Mouse (Mus musculus) forebrain, embryonic 10.5 days (tissue): ENCODE measurements around the gene Tha1. TPM values are rescaled to one million over a fixed set of nuclear protein-coding genes. Genes with fewer than 3 reads are reported as not detected.

Experiments used
- DNase-seq: peaks from one replicate; pipeline ENCODE4 v3.0.0-alpha.2; 2017; ENCODE audit warnings: low spot score; ENCODE audit errors: extremely low spot score
- H3K27ac ChIP-seq: fragments of 300-500 bp; sonication (generic); 2 replicates; pipeline ENCODE4 v1.5.1; 2016; ENCODE audit warnings: mild to moderate bottlenecking
- H3K27me3 ChIP-seq: fragments of 300-500 bp; sonication (generic); 2 replicates; pipeline ENCODE4 v1.6.1; 2016; ENCODE audit warnings: mild to moderate bottlenecking; ENCODE audit not compliant: poor library complexity, severe bottlenecking
- H3K36me3 ChIP-seq: fragments of 300-500 bp; sonication (generic); replicated peaks from 2 replicates; pipeline ENCODE4 v1.6.1; 2016; ENCODE audit warnings: mild to moderate bottlenecking, moderate library complexity
- H3K4me1 ChIP-seq: fragments of 300-500 bp; sonication (generic); 2 replicates; pipeline ENCODE4 v1.6.1; 2016
- H3K4me3 ChIP-seq: fragments of 300-500 bp; sonication (generic); 2 replicates; pipeline ENCODE4 v1.5.1; 2016; ENCODE audit warnings: mild to moderate bottlenecking, moderate library complexity
- H3K9me3 ChIP-seq: fragments of 300-500 bp; sonication (generic); 2 replicates; pipeline ENCODE4 v1.6.1; 2016; ENCODE audit warnings: mild to moderate bottlenecking, moderate library complexity
- WGBS: fragments of 180-500 bp; shearing (Covaris S2); methylation state at CpG from one replicate; pipeline ENCODE4 v1.1.7; 2016; 5-methylcytosine and 5-hydroxymethylcytosine counted together
- polyA plus RNA-seq: library from polyadenylated mRNA; unstranded; fragments of >200 nt; fragmentation: Nextera tagmentation; extraction: Ambion mirVana; gene quantifications from 2 replicates; pipeline ENCODE4 v1.2.1, GENCODE M21; 2016

Gene Tha1
- 4.4 and 6.4 TPM in 2 replicates for polyA plus RNA-seq

GRCm38 (mm10) chr11:117872861-117873608 lies at the start of gene Tha1:
Gene Tha1 (minus strand): TSS chr11:117873481.
- H3K27me3 ChIP-seq: peaks cover 60% of the 10 kb centered on the region
- H3K9me3 ChIP-seq: no peaks in the 10 kb centered on the region
- peak within 1 kb of the TSS; percentile 63 for H3K4me3 ChIP-seq
- H3K4me1 ChIP-seq: peaks cover 65% of the 10 kb centered on the region
- peak within 1 kb of the TSS; percentile 88 for H3K27ac ChIP-seq
- DNase-seq: peak; percentile 88
- 2% methylated on average over 51 of the region's 51 CpGs for WGBS
- H3K36me3 ChIP-seq: 0 out of 2 replicates have a peak, but pooled peaks cover 4% of the 10 kb centered on the region

GRCm38 (mm10) chr11:117919211-117919610 lies 45.9 kb upstream of the Tha1 start:
- Histone ChIP-seq H3K27ac (peak overlapping the region; percentile 65), H3K9me3 (peaks cover 11% of the 10 kb centered on the region), H3K36me3 (no peaks in the 10 kb centered on the region), H3K27me3 (peaks cover 15% of the 10 kb centered on the region), H3K4me3 (no peak overlapping the region), H3K4me1 (peaks cover 35% of the 10 kb centered on the region)
- 14% methylated on average over 5 of the region's 5 CpGs for WGBS
- DNase-seq: no peak

DNA sequence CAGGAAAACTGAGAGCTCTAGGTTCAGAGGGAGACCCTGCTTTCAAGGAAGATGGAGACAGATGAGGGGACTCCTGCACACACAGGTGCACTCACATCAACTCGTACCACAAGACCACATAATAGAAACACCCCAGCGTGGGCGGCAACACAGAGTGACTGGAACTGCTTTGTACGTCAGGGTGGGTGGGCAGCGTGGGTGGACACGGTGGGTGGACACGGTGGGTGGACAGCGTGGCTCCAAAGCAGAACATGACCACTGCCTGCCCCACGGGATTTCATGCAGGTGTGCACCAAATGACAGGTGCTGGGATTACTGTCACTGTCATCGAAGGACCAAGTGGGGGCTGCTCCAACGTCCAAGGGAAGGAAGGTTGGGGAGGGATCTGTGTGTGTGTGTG lies 45.3 kb upstream of the Tha1 start:
- H3K27ac ChIP-seq: no peak overlapping the region
- H3K4me3 ChIP-seq: no peak overlapping the region
- WGBS: 82% methylated on average over 11 of the region's 11 CpGs
- H3K36me3 ChIP-seq: no peaks in the 10 kb centered on the region
- H3K4me1 ChIP-seq: peaks cover 40% of the 10 kb centered on the region
- DNase-seq: no peak
- peaks cover 15% of the 10 kb centered on the region for H3K27me3 ChIP-seq
- peaks cover 11% of the 10 kb centered on the region for H3K9me3 ChIP-seq

- H3K9me3 ChIP-seq: peaks cover 11% of the 10 kb centered on the region
- H3K27ac ChIP-seq: no peak overlapping the region
- no peak overlapping the region for H3K4me3 ChIP-seq
- H3K36me3 ChIP-seq: no peaks in the 10 kb centered on the region
- peaks cover 41% of the 10 kb centered on the region for H3K4me1 ChIP-seq
- peaks cover 29% of the 10 kb centered on the region for H3K27me3 ChIP-seq
- WGBS: 93% methylated on average over 7 of the region's 7 CpGs
- DNase-seq: no peak
Measured at GRCm38 (mm10) chr11:117915837-117916236, 42.6 kb upstream of the Tha1 start.

GRCm38 (mm10) chr11:117915341-117915740 lies 42.1 kb upstream of the Tha1 start:
- Histone ChIP-seq H3K9me3 (peaks cover 11% of the 10 kb centered on the region), H3K4me3 (no peak overlapping the region), H3K4me1 (peaks cover 41% of the 10 kb centered on the region), H3K27ac (no peak overlapping the region), H3K27me3 (peaks cover 30% of the 10 kb centered on the region), H3K36me3 (no peaks in the 10 kb centered on the region)
- WGBS: 57% methylated on average over 1 of the region's 1 CpGs
- no peak for DNase-seq

- DNase-seq: no peak
Measured at GRCm38 (mm10) chr11:117914531-117914930, 41.2 kb upstream of the Tha1 start.

DNA sequence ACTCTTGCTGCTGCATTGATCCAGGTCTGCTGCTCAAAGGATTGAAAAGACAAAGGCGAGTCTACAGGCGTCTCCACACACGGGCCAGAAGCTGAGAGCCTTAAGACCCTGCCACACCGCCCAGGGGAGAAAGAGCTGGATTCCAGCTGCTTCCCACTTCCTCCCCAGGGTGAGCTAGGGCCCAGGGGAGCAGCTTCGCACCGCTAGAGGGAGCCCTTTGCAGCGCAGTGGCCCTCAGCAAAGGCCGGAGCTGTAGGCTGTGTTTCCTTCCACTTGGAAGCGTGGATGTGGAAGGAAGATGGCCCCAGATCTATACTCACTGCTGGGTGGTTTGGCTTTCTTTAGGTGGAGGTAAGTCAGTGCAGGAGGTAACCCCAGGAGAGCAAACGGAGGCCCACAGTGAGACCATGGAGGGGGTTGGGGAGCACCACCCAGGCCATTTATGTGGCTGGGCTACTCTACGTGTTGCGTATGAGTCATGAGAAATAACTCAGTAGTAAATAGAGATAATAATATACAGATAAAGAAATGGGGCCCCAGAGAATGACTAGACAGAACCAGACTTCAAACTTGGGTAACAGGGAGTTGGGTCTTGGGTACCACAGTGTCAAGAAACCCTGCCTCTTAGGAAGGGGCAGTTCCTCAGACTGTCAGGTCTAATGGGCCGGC lies 39.5 kb upstream of the Tha1 start:
- Histone ChIP-seq H3K36me3 (no peaks in the 10 kb centered on the region), H3K27ac (peak overlapping the region; percentile 81), H3K4me1 (peaks cover 22% of the 10 kb centered on the region), H3K4me3 (peak overlapping the region; percentile 25; the same call in 1 of the 2 replicates), H3K9me3 (peaks cover 11% of the 10 kb centered on the region), H3K27me3 (peaks cover 26% of the 10 kb centered on the region)
- DNase-seq: peak; percentile 74
- 30% methylated on average over 13 of the region's 13 CpGs for WGBS

More at GRCm38 (mm10) chr11:117914531-117914930, 41.2 kb upstream of the Tha1 start:
- peaks cover 39% of the 10 kb centered on the region for H3K4me1 ChIP-seq
- WGBS: 72% methylated on average over 12 of the region's 12 CpGs
- peaks cover 30% of the 10 kb centered on the region for H3K27me3 ChIP-seq
- peaks cover 11% of the 10 kb centered on the region for H3K9me3 ChIP-seq
- no peaks in the 10 kb centered on the region for H3K36me3 ChIP-seq
- no peak overlapping the region for H3K4me3 ChIP-seq
- peak overlapping the region; percentile 56 for H3K27ac ChIP-seq

- H3K9me3 ChIP-seq: no peaks in the 10 kb centered on the region
- peaks cover 19% of the 10 kb centered on the region for H3K4me1 ChIP-seq
- 90% methylated on average over 8 of the region's 8 CpGs for WGBS
- no peak overlapping the region for H3K4me3 ChIP-seq
- H3K27ac ChIP-seq: no peak overlapping the region
- peaks cover 15% of the 10 kb centered on the region for H3K27me3 ChIP-seq
- no peak for DNase-seq
- H3K36me3 ChIP-seq: no peaks in the 10 kb centered on the region
Measured at GRCm38 (mm10) chr11:117909337-117909736, 36.1 kb upstream of the Tha1 start.

DNA sequence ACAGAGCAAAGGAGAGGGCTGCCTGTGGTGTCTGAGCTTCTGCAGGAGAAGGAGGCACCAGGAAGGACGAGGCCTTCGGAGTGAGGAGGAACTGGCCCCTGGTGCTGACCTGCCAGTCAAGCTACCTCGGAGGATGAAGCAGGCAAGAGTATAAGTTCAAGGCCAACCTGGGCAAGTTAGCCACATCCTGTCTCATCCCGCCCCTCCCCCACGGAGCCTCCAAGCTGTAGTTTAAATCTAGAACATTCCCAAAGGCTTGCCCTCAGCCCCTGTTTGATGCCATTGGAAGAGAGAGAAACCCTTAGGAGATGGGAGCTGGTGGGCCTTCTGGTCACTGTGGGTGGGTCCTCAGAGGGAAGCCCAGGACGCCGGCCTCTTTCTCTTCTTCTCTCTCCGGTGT lies 31.2 kb upstream of the Tha1 start:
- no peak overlapping the region for H3K4me3 ChIP-seq
- WGBS: 85% methylated on average over 8 of the region's 8 CpGs
- DNase-seq: no peak
- no peak overlapping the region for H3K27ac ChIP-seq
- H3K4me1 ChIP-seq: peaks cover 4% of the 10 kb centered on the region
- no peaks in the 10 kb centered on the region for H3K27me3 ChIP-seq
- H3K9me3 ChIP-seq: 0 out of 2 replicates have a peak, but pooled peaks cover 4% of the 10 kb centered on the region
- H3K36me3 ChIP-seq: no peaks in the 10 kb centered on the region

DNA sequence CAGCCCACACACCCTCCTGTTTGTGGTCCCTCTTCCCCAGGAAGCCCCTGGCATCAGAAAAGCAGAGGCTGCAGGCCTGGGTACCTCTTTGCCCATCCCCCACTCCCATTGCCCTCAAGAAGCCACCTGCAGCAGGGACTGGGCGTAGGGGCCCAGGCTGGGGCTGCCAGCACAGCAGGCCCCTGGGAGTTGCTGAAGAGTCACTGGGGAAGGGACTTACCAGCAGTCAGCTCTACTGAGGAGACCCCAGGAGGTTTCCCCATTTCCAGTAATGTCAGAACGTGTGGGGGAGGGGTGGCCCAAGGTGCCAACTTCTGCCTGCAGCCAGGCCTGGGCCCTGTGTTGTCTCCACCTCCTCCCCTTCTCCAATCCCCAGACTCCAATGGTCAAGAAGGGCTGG lies 29.0 kb upstream of the Tha1 start:
- H3K9me3 ChIP-seq: 0 out of 2 replicates have a peak, but pooled peaks cover 4% of the 10 kb centered on the region
- H3K27ac ChIP-seq: 0 out of 2 replicates have a peak overlapping the region, but pooled peaks have one; percentile 26
- DNase-seq: no peak
- 74% methylated on average over 2 of the region's 2 CpGs for WGBS
- H3K27me3 ChIP-seq: no peaks in the 10 kb centered on the region
- no peaks in the 10 kb centered on the region for H3K36me3 ChIP-seq
- no peak overlapping the region for H3K4me3 ChIP-seq
- peaks cover 4% of the 10 kb centered on the region for H3K4me1 ChIP-seq

GRCm38 (mm10) chr11:117896533-117896932 lies 23.3 kb upstream of the Tha1 start:
- no peak overlapping the region for H3K27ac ChIP-seq
- no peaks in the 10 kb centered on the region for H3K36me3 ChIP-seq
- WGBS: 63% methylated on average over 2 of the region's 2 CpGs
- H3K9me3 ChIP-seq: 0 out of 2 replicates have a peak, but pooled peaks cover 4% of the 10 kb centered on the region
- H3K27me3 ChIP-seq: peaks cover 52% of the 10 kb centered on the region
- H3K4me3 ChIP-seq: no peak overlapping the region
- no peak for DNase-seq
- H3K4me1 ChIP-seq: peaks cover 3% of the 10 kb centered on the region; the same call in 1 of the 2 replicates

DNA sequence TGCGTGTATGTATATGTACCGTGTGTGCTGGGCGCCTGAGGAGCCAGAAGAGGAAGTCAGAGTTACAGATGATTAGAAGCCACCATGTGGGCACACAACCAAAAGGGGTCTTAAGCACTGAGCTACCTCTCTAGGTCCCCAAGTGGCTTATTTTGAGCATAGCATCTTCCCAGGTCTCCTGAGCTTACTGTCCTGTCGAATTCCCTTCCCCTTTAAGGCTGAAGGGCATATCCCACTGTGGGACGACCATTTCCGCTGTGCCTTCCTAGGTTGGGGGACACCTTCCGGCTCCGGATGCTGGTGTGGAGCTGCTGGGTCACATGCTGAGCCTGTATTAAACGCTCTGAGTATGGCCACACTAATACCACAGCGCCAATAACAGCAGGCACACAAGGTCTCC lies 21.4 kb upstream of the Tha1 start:
- Histone ChIP-seq H3K9me3 (no peaks in the 10 kb centered on the region), H3K36me3 (no peaks in the 10 kb centered on the region), H3K27me3 (peaks cover 71% of the 10 kb centered on the region), H3K4me3 (no peak overlapping the region), H3K27ac (no peak overlapping the region), H3K4me1 (peaks cover 22% of the 10 kb centered on the region)
- DNase-seq: no peak
- WGBS: 73% methylated on average over 10 of the region's 10 CpGs

DNA sequence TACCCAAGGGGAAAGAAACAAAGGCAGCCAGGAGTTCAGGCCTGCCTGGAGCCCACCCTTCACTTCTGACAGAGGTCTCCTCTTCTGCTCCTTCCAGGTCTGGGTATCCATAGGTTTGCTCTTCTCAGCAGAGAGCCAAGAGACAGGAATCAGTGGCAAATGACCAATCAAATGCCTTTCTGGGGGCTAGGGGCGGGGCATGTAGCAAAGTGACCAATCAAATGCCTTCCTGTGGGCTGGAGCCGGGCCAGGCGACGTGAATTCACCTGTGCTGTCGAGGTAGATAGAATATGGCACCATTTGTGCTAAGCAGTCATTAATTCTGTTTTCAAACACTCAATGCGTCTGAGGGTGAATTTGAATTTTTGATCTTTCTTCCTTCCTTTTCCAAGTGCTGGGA lies 18.9 kb upstream of the Tha1 start:
- H3K9me3 ChIP-seq: no peaks in the 10 kb centered on the region
- H3K4me3 ChIP-seq: no peak overlapping the region
- DNase-seq: no peak
- H3K36me3 ChIP-seq: no peaks in the 10 kb centered on the region
- H3K27ac ChIP-seq: no peak overlapping the region
- peaks cover 95% of the 10 kb centered on the region for H3K27me3 ChIP-seq
- 58% methylated on average over 6 of the region's 6 CpGs for WGBS
- H3K4me1 ChIP-seq: peaks cover 40% of the 10 kb centered on the region
